Mouse (Mus musculus) limb, embryonic 11.5 days (tissue): ENCODE measurements around the gene Zfp511. TPM values are rescaled to one million over a fixed set of nuclear protein-coding genes. Genes with fewer than 3 reads are reported as not detected.

Experiments used
- ATAC-seq: fragments of 200-750 bp; cut with Nextera tagmentation; 2 replicates; pipeline ENCODE4 v1.8.0; 2017; ENCODE audit warnings: low read depth; ENCODE audit not compliant: insufficient number of reproducible peaks, low FRiP score, low TSS enrichment
- DNase-seq: peaks from one replicate; pipeline ENCODE4 v3.0.0-alpha.2; 2015; ENCODE audit warnings: low spot score
- H3K27ac ChIP-seq: fragments of 300-500 bp; sonication (generic); replicated peaks from 2 replicates; pipeline ENCODE4 v1.5.1; 2014; ENCODE audit warnings: low read depth, mild to moderate bottlenecking, low read length
- H3K27me3 ChIP-seq: fragments of 300-500 bp; sonication (generic); 2 replicates; pipeline ENCODE4 v1.6.1; 2014; ENCODE audit warnings: mild to moderate bottlenecking, low read length, mixed read lengths; ENCODE audit not compliant: control insufficient read depth, insufficient read depth
- H3K36me3 ChIP-seq: fragments of 300-500 bp; sonication (generic); 2 replicates; pipeline ENCODE4 v1.6.1; 2014; ENCODE audit warnings: mild to moderate bottlenecking, low read length, moderate library complexity, mixed read lengths; ENCODE audit not compliant: control insufficient read depth, insufficient read depth
- H3K4me1 ChIP-seq: fragments of 300-500 bp; sonication (generic); 2 replicates; pipeline ENCODE4 v1.6.1; 2014; ENCODE audit warnings: low read length, mixed read lengths; ENCODE audit not compliant: control insufficient read depth, insufficient read depth
- H3K4me2 ChIP-seq: fragments of 300-500 bp; sonication (generic); 2 replicates; pipeline ENCODE4 v1.6.1; 2014; ENCODE audit warnings: low read depth, mild to moderate bottlenecking, moderate library complexity; ENCODE audit not compliant: severe bottlenecking
- H3K4me3 ChIP-seq: fragments of 300-500 bp; sonication (generic); 2 replicates; pipeline ENCODE4 v1.5.1; 2014; ENCODE audit warnings: low read depth, low read length
- H3K9ac ChIP-seq: fragments of 300-500 bp; sonication (generic); 2 replicates; pipeline ENCODE4 v1.6.1; 2014; ENCODE audit warnings: mild to moderate bottlenecking, low read length
- H3K9me3 ChIP-seq: fragments of 300-500 bp; sonication (generic); 2 replicates; pipeline ENCODE4 v1.6.1; 2016; ENCODE audit warnings: low read length; ENCODE audit not compliant: control insufficient read depth
- WGBS: fragments of 180-500 bp; shearing (Covaris S2); extraction: QIAGEN DNeasy Blood & Tissue Kit; methylation state at CpG from one replicate; pipeline ENCODE4 v1.1.7; 2014; 5-methylcytosine and 5-hydroxymethylcytosine counted together
- polyA plus RNA-seq: library from polyadenylated mRNA; unstranded; fragments of >200 nt; fragmentation: Nextera tagmentation; extraction: Ambion mirVana; gene quantifications from 2 replicates; pipeline ENCODE4 v1.2.1, GENCODE M21; 2014

Gene Zfp511
- polyA plus RNA-seq, 1 experiment from 2014 or later, result 42.1 TPM

GRCm38 (mm10) chr7:140057413-140058407 lies 21.5 kb downstream of the Zfp511 start:
- H3K4me2 ChIP-seq, result peak overlapping the region; percentile 86
- peak overlapping the region; percentile 79 for H3K9ac ChIP-seq
- H3K27me3 ChIP-seq, result peaks cover 62% of the 10 kb centered on the region
- ATAC-seq (peak; percentile 40; the same call in 1 of the 2 replicates), DNase-seq (peak; percentile 78)
- no peaks in the 10 kb centered on the region for H3K36me3 ChIP-seq
- H3K4me3 ChIP-seq, result peak overlapping the region; percentile 43
- H3K4me1 ChIP-seq, result peaks cover 5% of the 10 kb centered on the region
- no peaks in the 10 kb centered on the region for H3K9me3 ChIP-seq
- no peak overlapping the region for H3K27ac ChIP-seq
- WGBS, result 2% methylated on average over 53 of the region's 53 CpGs

- no peaks in the 10 kb centered on the region for H3K36me3 ChIP-seq
- DNase-seq, result no peak
- WGBS, result 21% methylated on average over 7 of the region's 7 CpGs
- H3K9me3 ChIP-seq, result no peaks in the 10 kb centered on the region
- H3K4me3 ChIP-seq, result peak overlapping the region; percentile 43
- peaks cover 62% of the 10 kb centered on the region for H3K27me3 ChIP-seq
- ATAC-seq, result no peak
- peak overlapping the region; percentile 86 for H3K4me2 ChIP-seq
- H3K27ac ChIP-seq, result no peak overlapping the region
- peak overlapping the region; percentile 79 for H3K9ac ChIP-seq
- H3K4me1 ChIP-seq, result peaks cover 5% of the 10 kb centered on the region
These were observed 22.3 kb downstream of the Zfp511 start for GRCm38 (mm10) chr7:140058528-140058927.

DNA sequence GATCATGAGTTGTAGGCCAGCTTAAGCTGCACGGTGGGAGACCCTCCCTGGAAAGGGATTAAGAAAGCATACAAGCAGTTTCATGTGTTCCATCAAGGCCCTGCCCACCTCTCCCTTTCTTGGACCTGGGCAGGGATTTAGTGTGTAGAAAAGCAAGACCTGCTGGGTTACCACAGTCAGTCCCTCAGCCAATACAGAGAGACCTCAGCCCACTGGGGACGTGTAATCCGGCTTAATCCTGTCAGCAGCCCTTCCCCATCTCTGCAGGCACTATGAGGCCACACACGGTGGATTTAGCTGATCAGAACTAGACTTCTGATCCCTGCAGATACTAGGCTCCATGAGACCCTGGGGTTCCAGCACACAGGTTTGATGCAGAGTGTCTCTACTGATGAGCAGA lies 23.4 kb downstream of the Zfp511 start:
- H3K4me3 ChIP-seq, result no peak overlapping the region
- H3K27ac ChIP-seq, result no peak overlapping the region
- H3K9ac ChIP-seq, result no peak overlapping the region
- H3K27me3 ChIP-seq, result peaks cover 66% of the 10 kb centered on the region
- no peaks in the 10 kb centered on the region for H3K36me3 ChIP-seq
- WGBS, result 35% methylated on average over 4 of the region's 4 CpGs
- ATAC-seq (no peak), DNase-seq (no peak)
- no peaks in the 10 kb centered on the region for H3K9me3 ChIP-seq
- no peak overlapping the region for H3K4me2 ChIP-seq
- H3K4me1 ChIP-seq, result peaks cover 5% of the 10 kb centered on the region

- 1% methylated on average over 47 of the region's 47 CpGs for WGBS
- Histone ChIP-seq H3K9me3 (no peaks in the 10 kb centered on the region), H3K36me3 (no peaks in the 10 kb centered on the region), H3K4me3 (peak overlapping the region; percentile 34), H3K4me2 (peak overlapping the region; percentile 83), H3K27me3 (peaks cover 63% of the 10 kb centered on the region), H3K27ac (no peak overlapping the region), H3K9ac (peak overlapping the region; percentile 46), H3K4me1 (peaks cover 5% of the 10 kb centered on the region)
- ATAC-seq (no peak), DNase-seq (peak; percentile 70)
These were observed 25.0 kb downstream of the Zfp511 start for GRCm38 (mm10) chr7:140060936-140061831.

GRCm38 (mm10) chr7:140061832-140062130 lies 25.6 kb downstream of the Zfp511 start:
- Histone ChIP-seq H3K9ac (no peak overlapping the region), H3K4me2 (peak overlapping the region; percentile 83), H3K36me3 (no peaks in the 10 kb centered on the region), H3K27me3 (peaks cover 58% of the 10 kb centered on the region), H3K4me3 (peak overlapping the region; percentile 34; the same call in 1 of the 2 replicates), H3K4me1 (peaks cover 5% of the 10 kb centered on the region), H3K27ac (no peak overlapping the region), H3K9me3 (no peaks in the 10 kb centered on the region)
- ATAC-seq, result no peak
- no peak for DNase-seq
- 5% methylated on average over 6 of the region's 6 CpGs for WGBS

GRCm38 (mm10) chr7:140062307-140062706 lies 26.1 kb downstream of the Zfp511 start:
- H3K27ac ChIP-seq, result no peak overlapping the region
- no peak for ATAC-seq
- no peak overlapping the region for H3K9ac ChIP-seq
- H3K4me2 ChIP-seq, result no peak overlapping the region
- peaks cover 54% of the 10 kb centered on the region for H3K27me3 ChIP-seq
- WGBS, result 18% methylated on average over 11 of the region's 11 CpGs
- no peaks in the 10 kb centered on the region for H3K9me3 ChIP-seq
- DNase-seq, result peak; percentile 40
- no peaks in the 10 kb centered on the region for H3K36me3 ChIP-seq
- H3K4me1 ChIP-seq, result peaks cover 5% of the 10 kb centered on the region
- no peak overlapping the region for H3K4me3 ChIP-seq

DNA sequence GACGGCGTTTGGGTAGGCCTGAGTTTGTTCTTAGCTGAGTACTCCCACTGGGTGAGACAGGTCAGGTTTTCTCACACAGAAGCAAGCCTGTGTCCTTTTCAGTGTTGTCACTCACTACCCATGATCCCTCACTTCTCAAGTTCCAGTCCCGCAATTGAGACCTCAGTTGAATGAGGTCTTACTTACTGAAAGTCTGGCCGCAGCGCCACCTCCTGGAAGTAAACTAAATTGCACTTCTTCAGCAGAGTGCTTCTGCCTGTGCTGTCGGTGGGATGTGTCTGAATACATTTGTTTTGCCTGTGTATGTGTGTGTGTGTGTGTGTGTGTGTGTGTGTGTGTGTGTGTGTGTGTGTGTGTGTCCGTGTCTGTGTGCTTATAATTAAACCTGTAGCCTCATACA lies 26.9 kb downstream of the Zfp511 start:
- ATAC-seq, result no peak
- Histone ChIP-seq H3K27me3 (peaks cover 47% of the 10 kb centered on the region), H3K36me3 (no peaks in the 10 kb centered on the region), H3K9me3 (no peaks in the 10 kb centered on the region), H3K4me2 (no peak overlapping the region), H3K4me1 (peaks cover 5% of the 10 kb centered on the region), H3K9ac (no peak overlapping the region), H3K27ac (no peak overlapping the region), H3K4me3 (no peak overlapping the region)
- WGBS, result 22% methylated on average over 7 of the region's 7 CpGs
- peak; percentile 80 for DNase-seq

GRCm38 (mm10) chr7:140067397-140067796 lies 31.2 kb downstream of the Zfp511 start:
- no peak overlapping the region for H3K27ac ChIP-seq
- ATAC-seq (no peak), DNase-seq (no peak)
- no peaks in the 10 kb centered on the region for H3K36me3 ChIP-seq
- H3K9ac ChIP-seq, result no peak overlapping the region
- H3K27me3 ChIP-seq, result peaks cover 9% of the 10 kb centered on the region; the same call in 1 of the 2 replicates
- H3K4me2 ChIP-seq, result no peak overlapping the region
- 63% methylated on average over 6 of the region's 6 CpGs for whole genome bisulfite sequencing
- H3K4me1 ChIP-seq, result no peaks in the 10 kb centered on the region
- no peak overlapping the region for H3K4me3 ChIP-seq
- H3K9me3 ChIP-seq, result no peaks in the 10 kb centered on the region
